Mouse (Mus musculus) liver, postnatal 0 days (tissue): ENCODE measurements around the gene Fbxl12.
"Not testable (repeated sequence)": the region's sequence is repeated elsewhere in the genome, so short reads cannot be mapped to it uniquely, and the experiment has no call there.

Experiments used
- CTCF ChIP-seq: sonication (generic); IDR thresholded peaks from 2 replicates; pipeline ENCODE4 v1.5.1; 2016; ENCODE audit warnings: antibody characterized with exemption, low read depth
- EP300 ChIP-seq: IDR thresholded peaks from 2 replicates; pipeline ENCODE4 v1.6.1; 2016; ENCODE audit warnings: antibody characterized with exemption, low read depth, mild to moderate bottlenecking

- not testable (repeated sequence) for TF ChIP-seq CTCF, EP300
Measured at GRCm38 (mm10) chr9:20690449-20690848, 45.9 kb upstream of the Fbxl12 start.
